Mouse (Mus musculus) liver, postnatal 0 days (tissue): ENCODE results near the gene Tmem120b. TPM values are rescaled to one million over a fixed set of nuclear protein-coding genes. Genes with fewer than 3 reads are reported as not detected.

ENCODE experiments used
- ATAC-seq: fragments of 200-750 bp; cut with Nextera tagmentation; 2 replicates; pipeline ENCODE4 v1.8.0; 2017; ENCODE audit warnings: mild to moderate bottlenecking, moderate library complexity
- DNase-seq: peaks from one replicate; pipeline ENCODE4 v3.0.0-alpha.2; 2016
- H3K27ac ChIP-seq: fragments of 300-500 bp; sonication (generic); 2 replicates; pipeline ENCODE4 v1.5.1; 2014; ENCODE audit warnings: antibody characterized with exemption, moderate library complexity, mild to moderate bottlenecking, low read depth
- H3K27me3 ChIP-seq: fragments of 300-500 bp; sonication (generic); 2 replicates; pipeline ENCODE4 v1.6.1; 2014; ENCODE audit warnings: low read length, control low read depth, mixed read lengths; ENCODE audit not compliant: insufficient read depth
- H3K36me3 ChIP-seq: fragments of 300-500 bp; sonication (generic); replicated peaks from 2 replicates; pipeline ENCODE4 v1.6.1; 2014; ENCODE audit warnings: mild to moderate bottlenecking, control low read depth, low read length, moderate library complexity, mixed read lengths; ENCODE audit not compliant: insufficient read depth
- H3K4me1 ChIP-seq: fragments of 300-500 bp; sonication (generic); 2 replicates; pipeline ENCODE4 v1.6.1; 2014; ENCODE audit warnings: antibody characterized with exemption, mild to moderate bottlenecking, control low read depth; ENCODE audit not compliant: insufficient read depth
- H3K4me2 ChIP-seq: fragments of 300-500 bp; sonication (generic); 2 replicates; pipeline ENCODE4 v1.6.1; 2014; ENCODE audit warnings: low read depth, mild to moderate bottlenecking, low read length, moderate library complexity, mixed read lengths
- H3K4me3 ChIP-seq: fragments of 300-500 bp; sonication (generic); 2 replicates; pipeline ENCODE4 v1.5.1; 2014; ENCODE audit warnings: low read depth, low read length
- H3K9ac ChIP-seq: fragments of 300-500 bp; sonication (generic); replicated peaks from 2 replicates; pipeline ENCODE4 v1.6.1; 2014; ENCODE audit warnings: mild to moderate bottlenecking, moderate library complexity
- H3K9me3 ChIP-seq: fragments of 300-500 bp; sonication (generic); 2 replicates; pipeline ENCODE4 v1.6.1; 2016; ENCODE audit warnings: mild to moderate bottlenecking, control low read depth, low read length, mixed read lengths
- CTCF ChIP-seq: sonication (generic); IDR thresholded peaks from 2 replicates; pipeline ENCODE4 v1.5.1; 2016; ENCODE audit warnings: antibody characterized with exemption, low read depth
- EP300 ChIP-seq: IDR thresholded peaks from 2 replicates; pipeline ENCODE4 v1.6.1; 2016; ENCODE audit warnings: antibody characterized with exemption, low read depth, mild to moderate bottlenecking
- WGBS: fragments of 180-500 bp; shearing (Covaris S2); extraction: QIAGEN DNeasy Blood & Tissue Kit; methylation state at CpG from one replicate; pipeline ENCODE4 v1.1.7; 2014; ENCODE audit not compliant: insufficient replicate concordance; 5-methylcytosine and 5-hydroxymethylcytosine counted together
- polyA plus RNA-seq: library from polyadenylated mRNA; unstranded; fragments of >200 nt; fragmentation: Nextera tagmentation; extraction: Ambion mirVana; gene quantifications from 2 replicates; pipeline ENCODE4 v1.2.1, GENCODE M21; 2015

Gene Tmem120b
- polyA plus RNA-seq, 1 experiment from 2014 or later: 12.8 TPM

DNA sequence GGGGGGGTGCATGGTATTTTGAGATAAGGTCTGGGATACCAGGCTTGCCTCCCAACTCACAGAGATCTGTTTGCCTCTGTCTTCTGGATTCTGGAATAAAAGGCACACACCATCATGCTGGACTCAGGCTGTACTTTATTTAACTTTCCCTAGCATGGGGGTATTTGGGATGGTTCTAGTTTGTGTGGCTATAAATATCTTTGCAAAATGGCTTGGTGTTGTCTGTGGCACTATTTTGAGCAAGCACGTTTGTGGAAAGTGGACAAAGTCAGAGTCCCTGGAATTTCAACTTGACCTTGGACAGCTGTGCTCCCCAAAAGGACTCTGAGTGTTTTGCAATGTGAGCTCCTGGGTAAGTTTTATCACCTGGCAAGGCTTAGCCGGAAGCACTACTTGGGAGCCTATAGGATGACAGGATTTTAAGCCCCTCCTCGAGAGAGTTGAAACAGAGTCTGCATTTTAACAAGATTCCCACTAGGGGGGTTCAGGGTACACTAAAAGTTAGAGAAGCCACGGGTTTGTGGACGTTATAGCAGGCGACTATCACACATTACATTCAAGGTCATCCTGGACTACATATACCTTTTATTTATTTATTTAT lies 720 bp upstream of the Tmem120b start:
- H3K27ac ChIP-seq: peak overlapping the region; percentile 53; the same call in 1 of the 2 replicates
- 12% methylated on average over 6 of the region's 6 CpGs for WGBS
- ATAC-seq (peak; percentile 85), DNase-seq (no peak)
- H3K4me1 ChIP-seq: peaks cover 2% of the 10 kb centered on the region; the same call in 1 of the 2 replicates
- TF ChIP-seq CTCF: peak; percentile 57
- no peak for TF ChIP-seq EP300
- no peak overlapping the region for H3K9ac ChIP-seq
- H3K36me3 ChIP-seq: no peaks in the 10 kb centered on the region
- no peak overlapping the region for H3K4me3 ChIP-seq
- no peaks in the 10 kb centered on the region for H3K9me3 ChIP-seq
- H3K27me3 ChIP-seq: no peaks in the 10 kb centered on the region
- no peak overlapping the region for H3K4me2 ChIP-seq

DNA sequence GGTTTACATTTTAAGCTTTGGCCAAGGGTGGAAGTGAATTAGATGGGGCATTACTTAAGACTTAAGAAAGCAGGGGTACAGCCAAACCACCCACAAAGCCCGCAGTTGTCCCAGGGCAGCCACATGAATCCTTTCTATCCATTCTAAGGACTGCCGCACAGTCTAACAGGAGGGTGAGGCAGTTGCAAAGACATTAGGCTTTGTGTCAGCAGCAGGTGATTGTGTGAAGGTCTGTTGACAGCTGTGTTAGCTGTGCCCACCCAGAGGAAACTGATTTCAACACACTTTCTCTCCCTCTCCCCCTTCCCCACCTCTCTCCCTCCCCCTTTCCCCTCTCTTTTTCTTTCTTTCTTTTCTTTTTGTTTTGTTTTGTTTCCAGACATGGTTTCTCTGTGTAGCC lies 499 bp downstream of the Tmem120b start:
- Histone ChIP-seq H3K9me3 (no peaks in the 10 kb centered on the region), H3K4me1 (peaks cover 2% of the 10 kb centered on the region; the same call in 1 of the 2 replicates), H3K4me3 (no peak overlapping the region), H3K36me3 (no peaks in the 10 kb centered on the region), H3K27me3 (no peaks in the 10 kb centered on the region), H3K9ac (no peak overlapping the region), H3K27ac (no peak overlapping the region), H3K4me2 (no peak overlapping the region)
- ATAC-seq: no peak
- WGBS: 91% methylated on average over 2 of the region's 2 CpGs
- TF ChIP-seq CTCF (no peak), EP300 (no peak)
- no peak for DNase-seq

DNA sequence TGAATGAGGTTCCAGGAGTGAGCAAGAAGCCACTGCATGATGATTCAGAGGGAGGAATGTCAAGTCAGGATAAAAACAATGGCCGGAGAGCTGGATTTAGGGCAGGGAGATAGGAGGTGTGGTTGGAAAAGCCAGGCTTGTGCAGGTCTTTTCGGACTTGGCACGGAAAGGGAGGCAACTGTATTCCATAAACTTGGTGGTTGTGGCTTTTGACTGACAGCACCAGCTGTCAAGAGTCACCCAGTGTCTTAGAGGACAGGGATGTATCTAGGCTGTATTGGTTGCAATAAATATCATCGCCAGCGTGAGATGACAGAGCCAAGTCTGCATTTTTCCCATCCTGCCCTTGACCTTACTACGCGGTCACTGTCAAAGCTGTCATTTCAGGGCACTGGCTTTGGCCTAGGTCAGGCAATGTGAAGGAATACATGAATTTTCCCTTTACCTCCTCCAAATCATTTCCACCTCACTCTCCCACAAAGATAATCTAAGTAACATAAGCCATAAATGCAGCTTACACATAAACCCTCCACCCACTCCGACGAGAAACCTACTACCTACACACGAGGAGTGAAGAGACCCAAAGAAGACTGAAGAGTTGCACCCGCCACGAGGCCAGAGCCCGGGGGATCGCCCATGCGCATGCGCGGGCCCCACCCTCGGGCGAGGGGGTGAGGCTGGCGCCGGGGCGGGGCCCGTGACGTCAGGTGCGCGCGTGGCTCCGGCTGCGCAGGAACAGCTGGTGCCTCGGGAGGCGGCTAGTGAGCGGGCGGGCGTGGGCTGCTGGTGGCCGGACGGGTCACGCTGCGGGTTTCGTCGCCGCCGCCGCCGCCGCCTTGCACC lies 7.6 kb downstream of the Tmem120b start:
- Histone ChIP-seq H3K9me3 (no peaks in the 10 kb centered on the region), H3K4me2 (peak overlapping the region; percentile 97), H3K27me3 (no peaks in the 10 kb centered on the region), H3K9ac (peak overlapping the region; percentile 84), H3K36me3 (no peaks in the 10 kb centered on the region), H3K4me3 (peak overlapping the region; percentile 81), H3K4me1 (peaks cover 31% of the 10 kb centered on the region), H3K27ac (peak overlapping the region; percentile 86)
- TF ChIP-seq CTCF (no peak), EP300 (no peak)
- ATAC-seq (peak; percentile 88), DNase-seq (peak; percentile 97)
- WGBS: 6% methylated on average over 43 of the region's 45 CpGs

DNA sequence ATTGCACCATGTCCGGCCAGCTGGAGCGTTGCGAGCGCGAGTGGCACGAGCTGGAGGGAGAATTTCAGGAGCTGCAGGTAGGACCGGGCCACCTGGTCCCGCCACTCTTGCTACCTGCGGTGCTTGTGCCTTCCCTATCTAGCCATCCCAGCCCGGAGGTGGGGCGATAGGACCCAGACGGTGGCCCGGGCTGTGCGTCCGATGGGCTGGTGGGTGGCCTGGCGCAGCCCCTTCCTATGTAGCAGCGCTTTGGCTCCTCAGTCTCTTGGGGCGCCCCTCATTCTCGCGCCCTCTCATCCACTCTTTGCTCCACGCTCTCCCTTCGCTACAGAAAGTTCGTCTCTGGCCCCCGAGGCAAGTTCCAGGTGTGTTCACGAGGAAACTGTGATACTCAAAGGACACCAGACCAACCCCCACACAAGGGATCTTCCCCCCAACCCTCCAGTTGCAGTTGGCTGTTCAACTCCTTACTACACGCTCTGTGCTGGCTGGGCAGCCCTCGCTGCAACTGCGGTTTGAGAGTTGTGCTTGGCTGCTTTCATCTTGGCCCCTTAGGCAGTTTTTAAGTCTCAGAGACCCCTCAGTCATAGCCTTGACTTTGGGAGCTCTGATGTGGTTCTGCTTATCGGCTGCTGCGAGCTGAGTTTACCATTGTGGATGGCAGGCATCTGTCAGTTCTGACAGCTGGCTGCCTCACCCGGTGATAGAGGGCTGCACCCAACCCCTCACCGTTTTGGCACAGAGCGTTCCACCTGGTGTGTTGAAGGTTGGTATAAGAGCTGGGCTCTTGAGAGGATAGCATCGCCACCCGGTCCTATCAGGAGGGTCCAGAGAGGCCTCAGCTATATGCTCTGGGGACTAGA lies 8.4 kb downstream of the Tmem120b start:
- Histone ChIP-seq H3K27me3 (no peaks in the 10 kb centered on the region), H3K9ac (peak overlapping the region; percentile 84), H3K36me3 (no peaks in the 10 kb centered on the region), H3K27ac (peak overlapping the region; percentile 86), H3K9me3 (no peaks in the 10 kb centered on the region), H3K4me2 (peak overlapping the region; percentile 97), H3K4me3 (peak overlapping the region; percentile 81), H3K4me1 (peaks cover 31% of the 10 kb centered on the region)
- peak; percentile 79 for ATAC-seq
- TF ChIP-seq CTCF: no peak
- peak; percentile 83 for TF ChIP-seq EP300
- peak; percentile 71 for DNase-seq
- 1% methylated on average over 34 of the region's 35 CpGs for WGBS

DNA sequence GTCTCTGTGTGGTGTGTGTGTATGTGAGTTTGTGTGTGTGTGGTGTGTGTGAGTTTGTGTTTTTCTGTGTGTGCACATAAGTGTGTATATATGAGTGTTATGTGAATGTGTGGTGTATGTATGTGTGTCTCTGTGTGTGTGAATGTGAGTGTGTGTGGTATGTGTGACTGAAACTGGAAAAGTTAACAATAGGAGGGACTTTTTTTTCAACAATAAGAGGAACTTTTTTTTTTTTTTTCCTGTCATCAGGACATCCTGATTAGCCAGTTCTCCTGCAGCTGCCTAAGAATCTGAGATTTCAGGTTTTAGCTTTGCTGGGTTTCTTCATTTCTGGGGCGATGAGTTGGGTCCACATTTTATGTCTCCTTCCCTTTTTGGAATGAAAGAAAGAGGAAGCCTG lies 11.4 kb downstream of the Tmem120b start:
- no peaks in the 10 kb centered on the region for H3K9me3 ChIP-seq
- DNase-seq (no peak), ATAC-seq (no peak)
- TF ChIP-seq CTCF (no peak), EP300 (no peak)
- peak overlapping the region; percentile 97; the same call in 1 of the 2 replicates for H3K4me2 ChIP-seq
- H3K27ac ChIP-seq: peak overlapping the region; percentile 30; the same call in 1 of the 2 replicates
- WGBS: 38% methylated on average over 1 of the region's 1 CpGs
- no peak overlapping the region for H3K9ac ChIP-seq
- no peaks in the 10 kb centered on the region for H3K27me3 ChIP-seq
- H3K4me1 ChIP-seq: peaks cover 35% of the 10 kb centered on the region
- no peak overlapping the region for H3K4me3 ChIP-seq
- no peaks in the 10 kb centered on the region for H3K36me3 ChIP-seq
